ENCODE assay signal across 8 mouse cellular contexts in genomic region chr6:58830840-58831231, GRCm38 (mm10). TPM values are rescaled to one million over a fixed set of nuclear protein-coding genes. Genes with fewer than 3 reads are reported as not detected.
DNase-seq lines count a peak whose midpoint lies in the region; ATAC-seq and TF ChIP-seq lines count a peak whose summit lies in the region.

No protein-coding gene starts in this region.

- TF ChIP-seq POLR2A in kidney, adult 2 months (IDR thresholded peaks at IDR 0.05; ENCODE audit: low read depth, low read length), result no peak
- no peak for TF ChIP-seq POLR2A in bone marrow macrophage, adult 2 months (IDR thresholded peaks at IDR 0.05; ENCODE audit: borderline replicate concordance, low read depth, low read length)

- H3K4me2 ChIP-seq in hindbrain, embryonic 12.5 days (replicated peaks), result peak overlapping the region; percentile 76
- peak overlapping the region; percentile 76 for H3K4me2 ChIP-seq in midbrain, embryonic 12.5 days (replicated peaks)

- no peaks in the 10 kb centered on the region for H3K36me3 ChIP-seq in kidney, adult 2 months (ENCODE audit: control insufficient read depth, insufficient read depth, low read length)
- no peaks in the 10 kb centered on the region for H3K36me3 ChIP-seq in hindbrain, embryonic 12.5 days
- H3K36me3 ChIP-seq in midbrain, embryonic 12.5 days, result no peaks in the 10 kb centered on the region

- DNase-seq in kidney, adult 2 months, result no peak
- no peak for DNase-seq in kidney, adult 9 months
- DNase-seq in right cerebral cortex, postnatal 14 days, result no peak
- no peak for DNase-seq in Muller cell, postnatal 12 days (ENCODE audit: inconsistent ontology term)
- no peak for DNase-seq in adrenal gland, postnatal 4 days (ENCODE audit: low spot score in 2 of 2)

- H3K4me3 ChIP-seq in kidney, adult 2 months (ENCODE audit: insufficient read depth, low read depth, low read length), result peak overlapping the region; percentile 92
- H3K4me3 ChIP-seq in bone marrow macrophage, adult 2 months (ENCODE audit: insufficient read depth, low read length), result peak overlapping the region; percentile 64
- peak overlapping the region; percentile 87 for H3K4me3 ChIP-seq in hindbrain, embryonic 12.5 days
- H3K4me3 ChIP-seq in midbrain, embryonic 12.5 days, result peak overlapping the region; percentile 84

- no peaks in the 10 kb centered on the region for H3K9me3 ChIP-seq in hindbrain, embryonic 12.5 days (replicated peaks)
- H3K9me3 ChIP-seq in midbrain, embryonic 12.5 days, result no peaks in the 10 kb centered on the region

- H3K27me3 ChIP-seq in kidney, adult 2 months (replicated peaks; ENCODE audit: control insufficient read depth, insufficient read depth, low read length), result no peaks in the 10 kb centered on the region
- H3K27me3 ChIP-seq in hindbrain, embryonic 12.5 days, result no peaks in the 10 kb centered on the region
- no peaks in the 10 kb centered on the region for H3K27me3 ChIP-seq in midbrain, embryonic 12.5 days

- no peak overlapping the region for H3K27ac ChIP-seq in kidney, adult 2 months (ENCODE audit: insufficient read depth, low read depth, low read length)
- H3K27ac ChIP-seq in bone marrow macrophage, adult 2 months (ENCODE audit: insufficient read depth, low read depth, low read length), result no peak overlapping the region
- H3K27ac ChIP-seq in hindbrain, embryonic 12.5 days, result peak overlapping the region; percentile 90; the same call in 1 of the 2 replicates
- H3K27ac ChIP-seq in midbrain, embryonic 12.5 days (replicated peaks), result peak overlapping the region; percentile 89

- TF ChIP-seq CTCF in kidney, adult 2 months (conservative IDR thresholded peaks at IDR 0.05; ENCODE audit: insufficient read depth, insufficient read length, low read depth, low read length), result no peak
- TF ChIP-seq CTCF in bone marrow macrophage, adult 2 months (IDR thresholded peaks at IDR 0.05; ENCODE audit: low read depth, low read length), result no peak

- 11% methylated on average over 7 of the region's 7 CpGs for WGBS in kidney, adult 2 months
- 20% methylated on average over 7 of the region's 7 CpGs for WGBS in hindbrain, embryonic 12.5 days
- WGBS in midbrain, embryonic 12.5 days, result 12% methylated on average over 7 of the region's 7 CpGs

- H3K4me1 ChIP-seq in kidney, adult 2 months (ENCODE audit: control insufficient read depth, insufficient read depth, low read length), result peaks cover 15% of the 10 kb centered on the region; the same call in 1 of the 2 replicates
- H3K4me1 ChIP-seq in bone marrow macrophage, adult 2 months (ENCODE audit: control insufficient read depth, insufficient read depth, low read length), result peaks cover 12% of the 10 kb centered on the region
- no peaks in the 10 kb centered on the region for H3K4me1 ChIP-seq in hindbrain, embryonic 12.5 days
- H3K4me1 ChIP-seq in midbrain, embryonic 12.5 days, result peaks cover 8% of the 10 kb centered on the region; the same call in 1 of the 2 replicates

- H3K9ac ChIP-seq in hindbrain, embryonic 12.5 days, result peak overlapping the region; percentile 76
- H3K9ac ChIP-seq in midbrain, embryonic 12.5 days (replicated peaks), result peak overlapping the region; percentile 74

- peak; percentile 33 for ATAC-seq in hindbrain, embryonic 12.5 days (ENCODE audit: low FRiP score)
- peak; percentile 53 for ATAC-seq in midbrain, embryonic 12.5 days (ENCODE audit: low FRiP score, low read depth)

RNA-seq across cellular contexts. Expression of gene Herc3, which starts 0.4 kb away (rescaled TPM):
- 28.9 and 31.1 TPM in 2 replicates for polyA plus RNA-seq in kidney, adult 2 months (2012; rRNA removed)
- polyA plus RNA-seq in bone marrow macrophage, adult 2 months (2012; ENCODE audit: insufficient read depth, insufficient read length, missing spikeins), result 23.5 and 25.7 TPM in 2 replicates
- 17.6 and 18.3 TPM in 2 replicates for polyA plus RNA-seq in hindbrain, embryonic 12.5 days (2016; fragmentation: Nextera tagmentation; extraction: Ambion mirVana)
- polyA plus RNA-seq in midbrain, embryonic 12.5 days (2016; fragmentation: Nextera tagmentation; extraction: Ambion mirVana), result 15.9 and 17.3 TPM in 2 replicates
- 10 to 100 TPM; 40.3 to 47.4 TPM for total RNA-seq in adrenal gland, postnatal 4 days (2021)

Comparison
In these comparisons a context has a peak if more than half of its experiments do, and no peak if none do; other contexts are left out.
1. H3K27ac ChIP-seq: peak in hindbrain, embryonic 12.5 days (single experiment) and midbrain, embryonic 12.5 days (single experiment); none in kidney, adult 2 months (single experiment) and bone marrow macrophage, adult 2 months (single experiment).
2. Peak in every context shown above with its lines, with median percentiles within 50 percentile points of each other: H3K4me3 ChIP-seq.